Mouse (Mus musculus): ENCODE data around the gene Slc39a7. TPM values are rescaled to one million over a fixed set of nuclear protein-coding genes. Genes with fewer than 3 reads are reported as not detected.

Slc39a7 gene
- polyA plus RNA-seq (2012; rRNA removed) = 33.4 and 36.3 TPM in 2 replicates

DNA sequence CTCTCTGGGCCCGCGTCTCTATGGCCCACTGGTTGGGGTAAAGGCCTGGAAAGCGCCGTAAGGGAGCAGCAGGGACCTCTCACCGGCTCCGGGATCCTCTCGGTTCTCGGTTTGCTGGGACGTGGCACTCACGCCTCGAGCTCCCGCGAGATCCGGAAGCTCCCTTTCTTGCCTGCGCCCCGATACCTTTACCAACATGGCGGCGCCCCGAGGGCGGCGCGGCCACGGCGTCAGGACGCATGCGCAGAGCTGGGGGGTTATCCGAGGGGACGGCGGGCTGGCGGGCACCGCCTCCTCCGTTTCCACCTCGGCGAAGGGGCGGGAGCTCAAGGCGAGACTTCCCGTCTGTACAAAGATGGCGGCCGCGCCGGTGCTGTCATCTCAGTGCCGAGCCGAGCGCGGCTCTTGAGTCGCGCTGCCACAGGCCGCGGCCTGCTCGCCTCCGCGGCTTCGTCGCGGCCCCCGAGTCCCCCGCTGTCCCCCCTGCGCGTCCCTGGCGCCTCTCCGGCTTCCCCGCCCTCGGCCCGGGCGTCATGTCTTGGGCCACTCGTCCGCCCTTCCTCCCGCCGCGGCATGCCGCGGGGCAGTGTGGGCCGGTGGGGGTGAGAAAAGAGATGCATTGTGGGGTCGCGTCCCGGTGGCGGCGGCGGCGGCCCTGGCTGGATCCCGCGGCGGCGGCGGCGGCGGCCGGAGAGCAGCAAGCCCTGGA is at the start of gene Slc39a7, which contains the start of gene Rxrb:
TSS of gene Slc39a7 (minus strand) at position 218 of the 709 bp plus-strand sequence.
TSS of gene Rxrb (plus strand) at position 348 of the 709 bp plus-strand sequence.
- Histone ChIP-seq H3K27me3 (ENCODE audit: control insufficient read depth, insufficient read depth, low read length) (no peaks in the 10 kb centered on the region), H3K27ac (ENCODE audit: control insufficient read depth, insufficient read depth, low read depth, low read length) (peak within 1 kb of the TSS; percentile 93), H3K4me1 (ENCODE audit: control insufficient read depth, insufficient read depth, low read length) (peaks cover 34% of the 10 kb centered on the region), H3K36me3 (ENCODE audit: control insufficient read depth, insufficient read depth, low read length) (no peaks in the 10 kb centered on the region), H3K4me3 (ENCODE audit: control insufficient read depth, low read depth, low read length) (peak within 1 kb of the TSS; percentile 82)
- TF ChIP-seq CTCF (IDR thresholded peaks at IDR 0.05; ENCODE audit: control insufficient read depth, insufficient read depth, insufficient replicate concordance, low read depth, low read length) (no peak), POLR2A (IDR thresholded peaks at IDR 0.05; ENCODE audit: control insufficient read depth, low read depth, low read length) (peak; percentile 94)

DNA sequence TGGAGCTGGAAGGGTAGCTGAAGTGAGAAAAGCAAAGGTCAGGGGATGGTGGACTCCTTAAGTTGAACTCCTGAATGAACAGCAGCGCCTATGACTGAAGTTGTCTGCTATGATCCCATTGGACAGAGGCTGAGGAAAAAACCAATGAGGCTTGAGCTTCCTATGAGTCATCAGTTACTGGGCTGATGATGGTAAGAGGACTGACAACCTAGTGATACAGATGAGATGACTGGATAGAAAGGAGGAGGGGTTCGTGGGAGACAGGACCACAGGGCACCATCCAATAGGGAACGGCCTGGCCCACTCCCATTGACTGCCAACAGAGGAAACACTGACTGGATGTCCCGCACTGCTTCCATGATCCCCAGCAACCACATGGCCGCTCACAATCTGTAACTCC is 48.1 kb upstream of the Slc39a7 start:
- no peak for TF ChIP-seq CTCF (IDR thresholded peaks at IDR 0.05; ENCODE audit: control insufficient read depth, insufficient read depth, insufficient replicate concordance, low read depth, low read length)
- TF ChIP-seq POLR2A (IDR thresholded peaks at IDR 0.05; ENCODE audit: control insufficient read depth, low read depth, low read length) = no peak
- Histone ChIP-seq H3K4me1 (ENCODE audit: control insufficient read depth, insufficient read depth, low read length) (peaks cover 3% of the 10 kb centered on the region), H3K27me3 (ENCODE audit: control insufficient read depth, insufficient read depth, low read length) (no peaks in the 10 kb centered on the region), H3K36me3 (ENCODE audit: control insufficient read depth, insufficient read depth, low read length) (no peaks in the 10 kb centered on the region), H3K27ac (ENCODE audit: control insufficient read depth, insufficient read depth, low read depth, low read length) (no peak overlapping the region), H3K4me3 (ENCODE audit: control insufficient read depth, low read depth, low read length) (no peak overlapping the region)

GRCm38 (mm10) chr17:34079002-34079401 is 47.5 kb upstream of the Slc39a7 start:
- Histone ChIP-seq H3K27ac (ENCODE audit: control insufficient read depth, insufficient read depth, low read depth, low read length) (no peak overlapping the region), H3K27me3 (ENCODE audit: control insufficient read depth, insufficient read depth, low read length) (no peaks in the 10 kb centered on the region)

GRCm38 (mm10) chr17:34078148-34078547 is 46.7 kb upstream of the Slc39a7 start:
- H3K36me3 ChIP-seq (ENCODE audit: control insufficient read depth, insufficient read depth, low read length) = no peaks in the 10 kb centered on the region
- H3K27ac ChIP-seq (ENCODE audit: control insufficient read depth, insufficient read depth, low read depth, low read length) = no peak overlapping the region
- TF ChIP-seq CTCF (IDR thresholded peaks at IDR 0.05; ENCODE audit: control insufficient read depth, insufficient read depth, insufficient replicate concordance, low read depth, low read length) (no peak), POLR2A (IDR thresholded peaks at IDR 0.05; ENCODE audit: control insufficient read depth, low read depth, low read length) (no peak)
- H3K4me1 ChIP-seq (ENCODE audit: control insufficient read depth, insufficient read depth, low read length) = peaks cover 3% of the 10 kb centered on the region
- no peak overlapping the region for H3K4me3 ChIP-seq (ENCODE audit: control insufficient read depth, low read depth, low read length)
- H3K27me3 ChIP-seq (ENCODE audit: control insufficient read depth, insufficient read depth, low read length) = no peaks in the 10 kb centered on the region

More at GRCm38 (mm10) chr17:34079002-34079401, 47.5 kb upstream of the Slc39a7 start:
- no peak overlapping the region for H3K4me3 ChIP-seq (ENCODE audit: control insufficient read depth, low read depth, low read length)
- TF ChIP-seq CTCF (IDR thresholded peaks at IDR 0.05; ENCODE audit: control insufficient read depth, insufficient read depth, insufficient replicate concordance, low read depth, low read length) (no peak), POLR2A (IDR thresholded peaks at IDR 0.05; ENCODE audit: control insufficient read depth, low read depth, low read length) (no peak)
- H3K4me1 ChIP-seq (ENCODE audit: control insufficient read depth, insufficient read depth, low read length) = peaks cover 3% of the 10 kb centered on the region
- H3K36me3 ChIP-seq (ENCODE audit: control insufficient read depth, insufficient read depth, low read length) = no peaks in the 10 kb centered on the region

DNA sequence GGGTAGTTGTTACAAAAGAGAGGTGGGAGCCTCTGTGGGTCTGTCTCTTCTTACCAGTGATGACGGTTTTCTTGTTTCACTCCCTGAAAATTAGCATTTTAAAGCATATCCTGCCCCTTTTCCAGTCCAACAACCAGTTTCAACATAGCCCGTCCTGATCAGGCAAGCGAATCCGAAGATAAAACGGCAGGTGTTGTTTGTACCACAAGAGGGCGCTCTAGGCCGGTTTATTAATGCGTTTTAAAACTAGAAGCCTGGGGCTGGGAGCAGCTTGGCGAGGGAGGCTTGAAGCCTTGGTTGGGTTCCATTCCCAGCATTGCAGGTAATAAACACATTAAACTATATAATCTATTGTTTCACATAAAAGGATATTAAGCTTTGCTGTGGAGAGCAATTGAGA is 46.1 kb upstream of the Slc39a7 start:
- H3K27me3 ChIP-seq (ENCODE audit: control insufficient read depth, insufficient read depth, low read length) = no peaks in the 10 kb centered on the region
- H3K36me3 ChIP-seq (ENCODE audit: control insufficient read depth, insufficient read depth, low read length) = no peaks in the 10 kb centered on the region
- no peak overlapping the region for H3K4me3 ChIP-seq (ENCODE audit: control insufficient read depth, low read depth, low read length)
- TF ChIP-seq CTCF (IDR thresholded peaks at IDR 0.05; ENCODE audit: control insufficient read depth, insufficient read depth, insufficient replicate concordance, low read depth, low read length) (peak; percentile 60), POLR2A (IDR thresholded peaks at IDR 0.05; ENCODE audit: control insufficient read depth, low read depth, low read length) (no peak)
- no peak overlapping the region for H3K27ac ChIP-seq (ENCODE audit: control insufficient read depth, insufficient read depth, low read depth, low read length)
- peaks cover 3% of the 10 kb centered on the region for H3K4me1 ChIP-seq (ENCODE audit: control insufficient read depth, insufficient read depth, low read length)

GRCm38 (mm10) chr17:34075271-34075670 is 43.8 kb upstream of the Slc39a7 start:
- no peaks in the 10 kb centered on the region for H3K36me3 ChIP-seq (ENCODE audit: control insufficient read depth, insufficient read depth, low read length)
- peaks cover 3% of the 10 kb centered on the region for H3K4me1 ChIP-seq (ENCODE audit: control insufficient read depth, insufficient read depth, low read length)
- H3K4me3 ChIP-seq (ENCODE audit: control insufficient read depth, low read depth, low read length) = no peak overlapping the region
- no peak for TF ChIP-seq POLR2A (IDR thresholded peaks at IDR 0.05; ENCODE audit: control insufficient read depth, low read depth, low read length)
- TF ChIP-seq CTCF (IDR thresholded peaks at IDR 0.05; ENCODE audit: control insufficient read depth, insufficient read depth, insufficient replicate concordance, low read depth, low read length) = no peak
- no peak overlapping the region for H3K27ac ChIP-seq (ENCODE audit: control insufficient read depth, insufficient read depth, low read depth, low read length)
- H3K27me3 ChIP-seq (ENCODE audit: control insufficient read depth, insufficient read depth, low read length) = no peaks in the 10 kb centered on the region

GRCm38 (mm10) chr17:34072091-34072490 is 40.6 kb upstream of the Slc39a7 start:
- no peak overlapping the region for H3K4me3 ChIP-seq (ENCODE audit: control insufficient read depth, low read depth, low read length)
- H3K27me3 ChIP-seq (ENCODE audit: control insufficient read depth, insufficient read depth, low read length) = no peaks in the 10 kb centered on the region
- peaks cover 2% of the 10 kb centered on the region; the same call in 1 of the 2 replicates for H3K4me1 ChIP-seq (ENCODE audit: control insufficient read depth, insufficient read depth, low read length)
- H3K36me3 ChIP-seq (ENCODE audit: control insufficient read depth, insufficient read depth, low read length) = no peaks in the 10 kb centered on the region
- no peak for TF ChIP-seq CTCF (IDR thresholded peaks at IDR 0.05; ENCODE audit: control insufficient read depth, insufficient read depth, insufficient replicate concordance, low read depth, low read length)
- TF ChIP-seq POLR2A (IDR thresholded peaks at IDR 0.05; ENCODE audit: control insufficient read depth, low read depth, low read length) = no peak
- no peak overlapping the region for H3K27ac ChIP-seq (ENCODE audit: control insufficient read depth, insufficient read depth, low read depth, low read length)

Measured in testis, adult 2 months (tissue).